Mouse (Mus musculus): ENCODE results near the gene Rraga.
"Not testable (repeated sequence)": the region's sequence is repeated elsewhere in the genome, so short reads cannot be mapped to it uniquely, and the experiment has no call there.

Rraga gene

DNA sequence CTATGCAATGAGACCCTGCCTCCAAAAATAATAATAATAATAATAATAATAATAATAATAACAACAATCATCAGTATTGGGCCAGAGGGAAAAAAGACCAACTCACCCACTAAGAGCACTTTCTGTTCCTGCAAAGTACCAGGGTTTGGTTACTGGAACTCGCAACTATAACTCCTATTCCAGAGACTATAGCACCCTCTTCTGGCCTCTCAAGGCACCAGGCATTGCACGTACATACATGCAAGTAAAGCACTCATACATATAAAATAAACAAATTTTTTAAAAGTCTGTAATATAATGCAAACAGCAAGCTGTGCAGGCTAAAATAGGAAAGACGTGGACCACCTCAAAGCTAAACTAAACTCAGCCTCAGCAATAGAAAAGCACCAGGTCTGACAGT, 12.8 kb downstream of the Rraga start:
- DNase-seq (ENCODE audit: low spot score): no peak

DNA sequence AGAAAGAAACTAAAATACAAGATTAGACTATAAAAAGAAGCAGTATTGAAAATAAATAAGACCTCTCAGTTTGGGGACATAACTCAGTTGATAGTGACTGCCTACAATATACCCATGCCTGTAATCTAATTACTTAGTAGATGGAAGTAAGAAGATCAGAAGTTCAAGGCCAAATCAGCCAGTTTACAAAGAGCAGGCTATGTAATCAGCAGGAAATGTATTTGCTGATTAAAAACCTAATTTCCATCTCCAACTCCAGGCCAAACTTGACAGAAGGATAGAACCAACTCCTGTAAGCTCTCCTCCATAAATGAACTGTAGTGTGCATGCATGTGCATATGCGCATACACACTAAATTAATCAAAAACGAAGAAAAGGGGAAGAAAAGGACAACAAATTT, 15.8 kb downstream of the Rraga start:
- DNase-seq (ENCODE audit: low spot score): no peak

DNA sequence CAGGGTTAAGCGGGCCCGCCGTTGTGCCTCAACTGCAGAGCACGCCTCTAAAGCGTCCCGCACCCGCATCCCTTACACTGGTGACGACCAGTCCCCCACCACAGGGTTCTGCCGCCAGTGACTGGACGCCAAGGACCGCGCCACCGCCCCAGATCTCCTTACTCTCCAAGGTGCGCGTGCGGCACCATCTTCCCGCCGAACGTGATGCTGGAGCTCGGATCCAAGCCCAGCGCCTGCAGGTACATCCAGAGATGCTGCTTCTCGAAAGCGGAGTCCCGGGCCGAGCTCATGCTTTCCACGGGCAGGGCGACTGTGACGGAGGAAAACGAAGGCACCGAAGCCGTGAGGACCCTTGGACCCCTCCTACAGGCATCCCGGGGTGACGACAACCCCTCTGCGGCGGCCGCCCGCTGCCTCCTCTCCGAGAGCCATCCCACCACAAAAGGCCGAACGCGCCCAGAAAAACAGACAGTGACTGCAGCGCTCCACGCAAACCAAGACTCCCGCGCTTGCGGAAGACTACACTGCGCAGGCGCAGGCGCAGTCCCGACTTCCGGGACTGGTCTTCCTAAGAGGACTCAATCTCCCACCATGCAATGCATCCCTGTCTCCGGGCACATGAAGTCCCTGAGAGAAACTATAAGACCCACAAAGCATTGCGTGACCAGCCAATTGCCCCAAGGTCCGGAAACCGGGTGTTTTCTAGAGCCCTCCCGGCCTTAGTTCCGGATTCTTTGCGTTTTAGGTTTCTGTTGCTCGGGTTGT, 36.2 kb downstream of the Rraga start, which contains the start of gene Haus6:
Gene Haus6, minus strand, starts transcription at position 532 of the 765 bp plus-strand sequence.
- DNase-seq (ENCODE audit: low spot score): peak; percentile 88

DNA sequence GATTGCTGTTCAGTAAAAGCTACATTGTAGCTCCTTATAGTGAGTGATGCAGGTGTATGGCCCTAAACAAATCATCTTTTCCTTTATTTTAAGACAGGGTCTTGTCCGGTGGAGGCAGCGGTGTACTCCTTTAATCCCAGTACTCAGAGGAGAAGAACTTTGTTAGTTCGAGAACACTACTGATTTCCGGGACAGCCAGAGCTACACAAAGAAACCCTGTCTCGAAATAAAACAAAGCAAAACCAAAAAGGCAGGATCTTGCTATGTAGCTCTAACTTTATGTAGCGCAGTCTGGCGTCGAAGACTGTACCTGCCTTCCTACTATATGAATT, 36.8 kb downstream of the Rraga start:
- DNase-seq (ENCODE audit: low spot score): no peak

DNA sequence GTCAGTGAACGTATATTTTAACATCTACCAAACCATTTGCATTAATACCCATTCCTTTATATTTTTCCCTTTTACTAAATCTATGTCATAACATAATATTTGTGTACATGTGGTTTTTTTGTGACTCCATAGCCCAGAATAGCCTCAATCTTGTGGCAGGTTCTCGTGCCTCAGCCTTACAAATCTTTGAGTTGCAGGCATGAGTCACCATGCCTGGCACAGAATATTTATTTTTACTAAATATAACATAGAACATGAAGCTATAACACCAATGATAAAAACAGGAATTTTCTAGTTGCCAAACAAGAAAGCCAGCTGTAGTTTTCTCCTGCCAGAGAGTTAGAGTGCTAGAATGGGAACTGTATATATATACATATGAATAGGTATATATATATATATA, 45.0 kb downstream of the Rraga start:
- DNase-seq (ENCODE audit: low spot score): no peak

DNA sequence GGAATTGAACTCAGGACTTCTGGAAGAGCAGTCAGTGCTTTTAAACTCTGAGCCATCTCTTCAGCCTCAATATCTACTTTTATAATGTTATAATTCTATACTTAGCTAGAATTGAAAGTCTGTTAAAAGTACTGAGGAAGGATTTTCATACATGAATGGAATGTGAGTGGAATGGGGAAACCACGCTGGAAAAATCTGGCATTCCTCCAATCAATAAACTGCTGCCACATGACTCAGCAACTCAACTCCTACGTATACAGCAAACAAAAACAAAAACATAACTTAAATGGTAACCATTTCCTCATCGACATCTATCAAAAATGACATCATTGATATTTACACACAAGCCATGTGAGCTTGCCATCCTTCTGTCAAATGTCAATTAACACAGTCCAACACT, 46.6 kb downstream of the Rraga start:
- no peak for DNase-seq (ENCODE audit: low spot score)

DNA sequence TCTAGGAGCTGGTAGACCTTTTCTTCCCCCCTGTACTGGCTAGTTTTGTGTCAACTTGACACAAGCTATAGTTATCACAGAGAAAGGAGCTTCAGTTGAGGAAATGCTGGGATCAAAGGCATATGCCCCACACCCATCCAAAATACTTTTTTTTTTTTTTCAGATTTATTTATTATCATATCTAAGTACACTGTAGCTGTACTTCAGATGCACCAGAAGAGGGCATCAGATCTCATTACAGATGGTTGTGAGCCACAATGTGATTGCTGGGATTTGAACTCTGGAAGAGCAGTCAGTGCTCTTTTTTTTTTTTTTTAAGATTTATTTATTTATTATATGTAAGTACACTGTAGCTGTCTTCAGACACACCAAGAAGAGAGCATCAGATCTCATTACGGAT, 47.1 kb downstream of the Rraga start:
- not testable (repeated sequence) for DNase-seq (ENCODE audit: low spot score)

DNA sequence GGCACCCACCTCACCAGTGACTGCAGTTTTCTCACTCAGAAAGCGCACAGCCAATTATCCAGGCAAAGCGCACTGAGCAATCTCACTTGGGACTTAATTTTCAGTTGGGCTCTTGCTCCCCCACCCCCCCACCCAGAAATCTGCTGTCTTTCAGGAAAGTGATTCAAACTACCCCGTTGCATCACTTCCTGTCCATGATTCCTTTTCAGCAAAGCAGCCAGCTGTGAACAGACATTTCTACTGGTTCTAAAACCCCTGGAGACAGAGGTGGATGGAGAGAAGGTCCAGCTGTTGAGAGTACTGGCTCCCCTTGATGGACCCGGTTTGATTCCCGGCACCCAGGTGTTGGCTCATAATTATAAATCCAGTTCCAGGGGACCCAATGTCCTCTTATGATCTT, 50.0 kb downstream of the Rraga start:
- no peak for DNase-seq (ENCODE audit: low spot score)

DNA sequence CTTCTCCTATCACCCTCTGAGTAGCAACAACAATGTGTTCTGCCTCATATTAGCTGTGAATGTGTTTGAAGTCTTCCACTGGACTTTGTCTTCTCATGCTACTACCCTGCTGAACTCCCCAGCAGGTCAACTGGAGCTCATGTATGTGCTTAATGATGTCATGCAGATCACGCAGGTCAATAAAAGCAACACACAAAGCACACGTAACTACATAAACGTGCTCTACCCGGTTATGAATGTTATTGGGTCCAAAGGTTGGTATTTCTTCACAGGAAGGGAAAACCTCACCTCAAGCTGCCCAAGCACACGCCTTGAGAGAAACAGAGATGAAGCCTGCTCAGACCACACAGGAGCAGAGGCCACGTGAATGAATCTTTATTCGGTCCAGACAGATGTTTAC, 51.0 kb downstream of the Rraga start:
- DNase-seq (ENCODE audit: low spot score): not testable (repeated sequence)
